Mouse (Mus musculus) forebrain, embryonic 12.5 days (tissue): ENCODE measurements at regions not wholly inside any gene's neighbourhood (a gene's known extent, or its start where the extent isn't known, plus 50 kb on each side); places are given as distances from the start of the nearest gene placed in this dataset.

Experiments used
- ATAC-seq: fragments of 200-750 bp; cut with Nextera tagmentation; 2 replicates; pipeline ENCODE4 v1.8.0; 2017; ENCODE audit warnings: moderate TSS enrichment; ENCODE audit not compliant: low FRiP score
- H3K27ac ChIP-seq: fragments of 300-500 bp; sonication (generic); 2 replicates; pipeline ENCODE4 v1.5.1; 2016; ENCODE audit warnings: mild to moderate bottlenecking
- H3K27me3 ChIP-seq: fragments of 300-500 bp; sonication (generic); 2 replicates; pipeline ENCODE4 v1.6.1; 2016; ENCODE audit warnings: mild to moderate bottlenecking
- H3K36me3 ChIP-seq: fragments of 300-500 bp; sonication (generic); replicated peaks from 2 replicates; pipeline ENCODE4 v1.6.1; 2016; ENCODE audit warnings: mild to moderate bottlenecking
- H3K4me1 ChIP-seq: fragments of 300-500 bp; sonication (generic); 2 replicates; pipeline ENCODE4 v1.6.1; 2016
- H3K4me2 ChIP-seq: fragments of 300-500 bp; sonication (generic); 2 replicates; pipeline ENCODE4 v1.6.1; 2016; ENCODE audit warnings: mild to moderate bottlenecking, moderate library complexity
- H3K4me3 ChIP-seq: fragments of 300-500 bp; sonication (generic); replicated peaks from 2 replicates; pipeline ENCODE4 v1.5.1; 2016; ENCODE audit warnings: mild to moderate bottlenecking
- H3K9ac ChIP-seq: fragments of 300-500 bp; sonication (generic); 2 replicates; pipeline ENCODE4 v1.6.1; 2016; ENCODE audit warnings: mild to moderate bottlenecking
- H3K9me3 ChIP-seq: fragments of 300-500 bp; sonication (generic); 2 replicates; pipeline ENCODE4 v1.6.1; 2016
- WGBS: fragments of 180-500 bp; shearing (Covaris S2); methylation state at CpG from one replicate; pipeline ENCODE4 v1.1.7; 2016; 5-methylcytosine and 5-hydroxymethylcytosine counted together

DNA sequence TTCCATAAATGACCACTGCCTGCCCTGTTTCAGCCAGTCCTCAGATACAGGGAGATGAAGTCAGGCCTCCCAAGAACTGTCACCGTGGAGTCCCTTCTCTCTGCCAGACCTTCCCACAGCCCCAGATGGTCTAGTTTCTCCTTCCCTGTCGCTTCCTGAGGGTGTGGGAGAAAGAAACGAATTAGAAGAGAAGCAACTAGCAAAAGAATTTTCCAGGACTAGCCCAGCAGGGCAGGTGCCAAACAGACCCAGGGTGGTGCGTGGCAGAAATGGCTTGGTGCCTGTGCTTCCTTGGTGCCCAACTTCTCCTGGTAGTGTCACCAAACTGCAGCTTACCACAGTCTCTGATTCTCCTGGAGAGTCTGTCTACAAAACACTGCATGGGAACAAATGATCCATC lies 156.3 kb upstream of the Dyrk2 start:
- Histone ChIP-seq H3K36me3 (no peaks in the 10 kb centered on the region), H3K4me2 (no peak overlapping the region), H3K9me3 (no peaks in the 10 kb centered on the region), H3K27me3 (0 out of 2 replicates have a peak, but pooled peaks cover 2% of the 10 kb centered on the region), H3K27ac (no peak overlapping the region), H3K4me3 (no peak overlapping the region), H3K9ac (no peak overlapping the region), H3K4me1 (no peaks in the 10 kb centered on the region)
- WGBS: 84% methylated on average over 4 of the region's 4 CpGs
- ATAC-seq: no peak

DNA sequence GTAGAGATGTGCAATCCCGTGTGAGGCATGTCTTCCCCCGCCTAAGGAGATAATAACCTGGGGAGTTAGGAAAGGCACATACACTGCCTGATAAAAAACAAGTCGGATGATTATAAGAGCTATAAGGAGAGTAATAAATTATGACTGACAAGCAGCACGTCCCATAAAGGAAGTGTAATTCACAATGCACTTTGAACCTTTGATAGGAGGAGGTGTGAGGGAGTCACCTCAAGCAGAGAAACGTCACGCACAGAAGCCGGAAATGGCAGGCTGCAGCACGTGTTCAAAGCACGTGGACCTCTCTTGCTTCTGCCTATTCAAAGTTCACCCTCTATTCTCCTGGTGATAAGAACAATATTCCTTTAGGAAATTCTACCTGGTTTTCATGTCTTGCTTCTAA lies 154.4 kb upstream of the Dyrk2 start:
- no peak for ATAC-seq
- WGBS: 82% methylated on average over 9 of the region's 9 CpGs
- no peak overlapping the region for H3K4me2 ChIP-seq

DNA sequence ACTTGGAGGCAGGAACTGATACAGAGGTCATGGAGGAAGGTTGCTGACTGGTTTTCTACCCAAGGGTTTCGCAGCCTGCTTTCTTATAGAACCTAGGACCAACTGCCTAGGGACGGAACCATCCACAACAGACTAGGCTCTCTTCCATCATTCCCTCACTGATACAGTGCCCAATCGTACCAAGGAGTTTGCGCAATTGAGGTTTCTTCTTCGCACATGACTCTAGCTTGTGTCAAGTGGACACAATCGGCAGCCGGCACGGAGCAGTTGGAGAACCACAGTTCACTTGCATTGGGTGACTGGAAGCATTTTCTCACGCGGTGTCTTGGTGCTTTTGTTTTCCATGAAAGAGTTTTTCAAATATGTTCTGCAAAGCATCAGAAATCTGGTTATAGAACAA lies 149.1 kb upstream of the Dyrk2 start:
- H3K27me3 ChIP-seq: no peaks in the 10 kb centered on the region
- H3K27ac ChIP-seq: no peak overlapping the region
- no peaks in the 10 kb centered on the region for H3K36me3 ChIP-seq
- no peak overlapping the region for H3K4me2 ChIP-seq
- H3K9ac ChIP-seq: no peak overlapping the region
- H3K9me3 ChIP-seq: no peaks in the 10 kb centered on the region
- H3K4me3 ChIP-seq: no peak overlapping the region
- 93% methylated on average over 10 of the region's 10 CpGs for WGBS
- no peaks in the 10 kb centered on the region for H3K4me1 ChIP-seq
- no peak for ATAC-seq

More for the DNA sequence above, 154.4 kb upstream of the Dyrk2 start:
- Histone ChIP-seq H3K9me3 (no peaks in the 10 kb centered on the region), H3K4me3 (no peak overlapping the region), H3K27ac (no peak overlapping the region), H3K36me3 (no peaks in the 10 kb centered on the region), H3K4me1 (no peaks in the 10 kb centered on the region), H3K9ac (no peak overlapping the region), H3K27me3 (0 out of 2 replicates have a peak, but pooled peaks cover 2% of the 10 kb centered on the region)

DNA sequence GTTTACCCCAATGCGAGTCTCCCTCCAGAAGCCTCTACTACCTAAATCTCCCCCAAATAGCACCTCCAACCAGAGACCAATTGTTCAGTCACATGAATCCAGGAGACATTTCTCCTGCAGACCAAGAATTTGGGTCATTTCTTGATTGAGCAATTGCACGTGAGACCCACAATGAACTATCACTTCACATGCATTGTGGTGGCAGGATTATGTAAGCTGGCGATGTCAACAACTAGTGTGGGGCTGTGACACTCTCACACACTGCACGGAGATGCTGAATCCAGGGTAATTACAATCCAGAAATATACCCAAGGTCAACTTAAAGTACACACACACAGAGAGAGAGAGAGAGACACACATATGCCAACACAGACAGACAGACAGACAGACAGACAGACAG lies 148.5 kb upstream of the Dyrk2 start:
- no peak overlapping the region for H3K4me2 ChIP-seq
- H3K27me3 ChIP-seq: no peaks in the 10 kb centered on the region
- 89% methylated on average over 4 of the region's 4 CpGs for WGBS
- no peaks in the 10 kb centered on the region for H3K9me3 ChIP-seq
- ATAC-seq: no peak
- H3K36me3 ChIP-seq: no peaks in the 10 kb centered on the region
- no peak overlapping the region for H3K4me3 ChIP-seq
- H3K27ac ChIP-seq: no peak overlapping the region
- H3K4me1 ChIP-seq: no peaks in the 10 kb centered on the region
- H3K9ac ChIP-seq: no peak overlapping the region

DNA sequence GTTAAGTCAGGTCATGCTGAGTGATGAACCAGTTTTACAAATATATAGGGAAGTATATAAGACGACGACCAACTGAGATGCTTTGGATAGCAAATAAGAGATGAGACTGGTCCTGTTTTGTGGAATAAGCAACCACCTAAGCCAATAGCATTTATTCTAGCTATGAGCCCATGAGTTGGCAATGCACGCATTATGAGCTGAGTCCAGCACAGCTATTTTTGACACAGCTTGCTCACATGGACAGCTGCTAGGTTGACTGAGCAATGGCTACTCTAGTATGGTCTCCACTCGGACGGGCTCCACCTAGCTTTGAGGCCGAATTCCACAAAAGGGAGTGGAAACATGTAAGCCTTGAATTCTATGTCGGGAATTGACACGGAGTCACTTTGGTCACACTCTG lies 146.1 kb upstream of the Dyrk2 start:
- Histone ChIP-seq H3K4me1 (no peaks in the 10 kb centered on the region), H3K4me2 (no peak overlapping the region), H3K9me3 (no peaks in the 10 kb centered on the region), H3K36me3 (no peaks in the 10 kb centered on the region), H3K27ac (no peak overlapping the region), H3K4me3 (no peak overlapping the region), H3K9ac (no peak overlapping the region), H3K27me3 (no peaks in the 10 kb centered on the region)
- 95% methylated on average over 8 of the region's 8 CpGs for WGBS
- ATAC-seq: no peak

DNA sequence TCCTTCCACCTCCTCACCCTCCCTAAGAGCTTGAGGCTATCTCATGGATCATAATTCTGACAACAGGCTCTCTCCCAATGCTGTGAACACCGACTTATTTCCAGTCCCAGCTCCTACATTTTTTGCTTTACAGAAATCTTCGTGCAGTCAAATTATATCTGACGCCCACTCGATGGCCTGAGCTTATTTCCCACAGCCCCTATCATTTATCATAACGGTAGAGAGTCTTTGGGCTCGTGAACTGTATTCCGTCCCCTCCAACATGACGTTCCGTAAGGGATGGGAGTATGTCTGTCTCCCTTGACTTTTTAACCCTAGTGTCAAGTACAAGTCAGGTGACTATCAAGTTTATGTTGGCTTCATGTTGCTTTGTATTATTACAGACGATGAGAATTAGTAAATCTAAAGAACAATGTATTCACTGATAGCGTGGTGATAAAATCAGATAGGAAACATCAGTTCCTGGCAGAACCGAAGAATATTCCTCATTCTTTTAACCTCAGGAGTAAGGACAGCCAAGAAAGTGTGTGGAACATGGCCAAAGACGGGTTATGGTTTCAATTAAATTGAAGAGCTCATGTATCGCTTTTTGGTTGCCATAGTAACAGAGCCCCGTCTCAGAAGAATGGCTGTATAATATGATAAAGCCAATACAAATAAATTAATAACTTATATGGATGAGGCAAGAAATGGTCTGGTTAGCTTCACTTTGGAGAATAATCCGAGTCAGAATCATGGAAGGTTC lies 145.5 kb upstream of the Dyrk2 start:
- 86% methylated on average over 16 of the region's 16 CpGs for WGBS
- Histone ChIP-seq H3K4me1 (no peaks in the 10 kb centered on the region), H3K36me3 (no peaks in the 10 kb centered on the region), H3K9ac (no peak overlapping the region), H3K27me3 (no peaks in the 10 kb centered on the region), H3K27ac (no peak overlapping the region), H3K9me3 (no peaks in the 10 kb centered on the region), H3K4me3 (no peak overlapping the region), H3K4me2 (no peak overlapping the region)
- ATAC-seq: no peak

DNA sequence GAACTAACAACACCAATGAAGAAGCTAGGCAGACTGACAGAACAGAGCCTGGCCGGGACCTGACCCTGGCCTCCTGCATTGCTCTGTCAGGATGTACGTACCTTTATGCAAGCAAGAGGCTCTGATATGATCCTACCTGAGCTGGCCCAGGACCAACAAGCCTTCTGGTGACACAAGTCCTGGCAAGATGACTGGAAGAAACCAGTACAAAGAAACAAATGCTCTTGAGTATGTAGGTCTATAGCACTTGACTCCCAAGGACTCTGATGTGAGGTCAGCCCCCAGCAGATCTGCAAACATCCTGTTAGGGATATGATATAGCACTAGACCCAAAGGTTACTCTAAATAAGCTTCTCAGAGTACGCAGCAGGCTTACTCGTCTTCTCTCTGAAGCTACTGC lies 144.7 kb upstream of the Dyrk2 start:
- Histone ChIP-seq H3K4me2 (no peak overlapping the region), H3K9ac (no peak overlapping the region), H3K9me3 (no peaks in the 10 kb centered on the region), H3K27ac (no peak overlapping the region), H3K36me3 (no peaks in the 10 kb centered on the region), H3K4me3 (no peak overlapping the region), H3K27me3 (no peaks in the 10 kb centered on the region), H3K4me1 (no peaks in the 10 kb centered on the region)
- ATAC-seq: no peak
- 91% methylated on average over 4 of the region's 4 CpGs for WGBS

DNA sequence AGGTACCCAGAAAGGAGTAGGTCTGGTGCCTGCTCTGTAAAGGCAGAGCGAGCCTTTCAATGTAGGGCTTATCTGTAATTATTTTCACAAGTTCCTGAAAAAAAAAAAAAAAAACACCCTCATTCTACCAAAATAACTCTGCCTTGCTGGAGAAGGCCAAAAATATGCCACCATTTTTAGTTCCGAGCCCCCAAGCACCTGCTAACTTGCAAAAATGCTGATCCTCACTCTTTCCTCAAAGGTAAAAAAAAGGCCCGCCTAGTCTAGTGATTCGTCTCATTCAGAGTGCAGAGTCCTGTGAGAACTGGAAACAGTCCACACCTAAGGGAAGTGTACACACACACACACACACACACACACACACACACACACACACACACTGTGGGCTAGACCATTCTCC lies 143.7 kb upstream of the Dyrk2 start:
- WGBS: 93% methylated on average over 4 of the region's 4 CpGs
- no peaks in the 10 kb centered on the region for H3K36me3 ChIP-seq
- no peaks in the 10 kb centered on the region for H3K27me3 ChIP-seq
- ATAC-seq: no peak
- no peak overlapping the region for H3K9ac ChIP-seq
- H3K9me3 ChIP-seq: no peaks in the 10 kb centered on the region
- H3K4me2 ChIP-seq: no peak overlapping the region
- no peak overlapping the region for H3K4me3 ChIP-seq
- H3K4me1 ChIP-seq: no peaks in the 10 kb centered on the region
- H3K27ac ChIP-seq: no peak overlapping the region

DNA sequence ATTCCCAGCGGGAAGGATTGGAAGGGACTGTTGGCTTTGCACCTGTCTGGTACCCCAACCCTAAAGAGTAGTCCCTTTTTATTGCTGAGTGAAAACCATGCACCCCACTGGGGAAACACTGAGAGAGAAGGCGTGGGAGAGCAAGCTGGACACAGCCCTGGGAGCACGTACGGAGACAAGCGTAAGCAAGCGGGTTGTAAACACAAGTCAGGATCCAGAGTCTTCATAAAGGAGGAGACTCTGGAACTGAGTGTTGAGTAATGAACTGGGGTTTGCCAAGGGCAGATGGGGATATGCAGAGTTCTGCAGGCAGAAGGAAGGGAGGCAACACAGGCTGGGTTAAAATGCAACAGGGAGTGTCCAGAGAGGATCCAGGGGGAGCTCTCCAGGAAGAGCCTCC lies 141.5 kb upstream of the Dyrk2 start:
- H3K4me3 ChIP-seq: no peak overlapping the region
- 87% methylated on average over 6 of the region's 6 CpGs for WGBS
- no peak overlapping the region for H3K9ac ChIP-seq
- no peak overlapping the region for H3K27ac ChIP-seq
- H3K4me1 ChIP-seq: no peaks in the 10 kb centered on the region
- no peak overlapping the region for H3K4me2 ChIP-seq
- no peak for ATAC-seq
- no peaks in the 10 kb centered on the region for H3K9me3 ChIP-seq
- no peaks in the 10 kb centered on the region for H3K36me3 ChIP-seq
- no peaks in the 10 kb centered on the region for H3K27me3 ChIP-seq

DNA sequence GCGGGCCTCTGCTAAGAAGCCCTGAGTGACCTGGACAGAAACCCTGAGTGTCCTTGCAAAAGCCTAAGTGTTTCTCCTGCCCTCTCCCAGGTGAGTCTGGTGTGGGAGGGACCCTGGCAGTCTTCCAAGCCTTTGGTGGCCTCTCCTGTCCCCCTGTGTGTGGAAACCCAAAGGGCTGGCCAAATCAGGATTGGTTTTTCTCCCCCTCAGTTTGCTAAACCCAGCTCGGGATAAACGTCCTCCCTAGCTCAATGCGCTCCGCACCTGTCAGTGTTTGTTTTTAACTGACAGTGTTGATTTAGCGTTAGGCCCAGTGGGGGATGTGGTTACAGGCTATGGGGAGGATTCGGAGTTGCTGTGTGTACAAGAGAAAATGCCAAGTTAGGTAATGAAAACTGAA lies 140.9 kb upstream of the Dyrk2 start:
- Histone ChIP-seq H3K36me3 (no peaks in the 10 kb centered on the region), H3K27me3 (no peaks in the 10 kb centered on the region), H3K27ac (no peak overlapping the region), H3K4me1 (no peaks in the 10 kb centered on the region), H3K9me3 (no peaks in the 10 kb centered on the region), H3K9ac (no peak overlapping the region), H3K4me2 (no peak overlapping the region), H3K4me3 (no peak overlapping the region)
- 52% methylated on average over 7 of the region's 7 CpGs for whole genome bisulfite sequencing
- ATAC-seq: no peak

DNA sequence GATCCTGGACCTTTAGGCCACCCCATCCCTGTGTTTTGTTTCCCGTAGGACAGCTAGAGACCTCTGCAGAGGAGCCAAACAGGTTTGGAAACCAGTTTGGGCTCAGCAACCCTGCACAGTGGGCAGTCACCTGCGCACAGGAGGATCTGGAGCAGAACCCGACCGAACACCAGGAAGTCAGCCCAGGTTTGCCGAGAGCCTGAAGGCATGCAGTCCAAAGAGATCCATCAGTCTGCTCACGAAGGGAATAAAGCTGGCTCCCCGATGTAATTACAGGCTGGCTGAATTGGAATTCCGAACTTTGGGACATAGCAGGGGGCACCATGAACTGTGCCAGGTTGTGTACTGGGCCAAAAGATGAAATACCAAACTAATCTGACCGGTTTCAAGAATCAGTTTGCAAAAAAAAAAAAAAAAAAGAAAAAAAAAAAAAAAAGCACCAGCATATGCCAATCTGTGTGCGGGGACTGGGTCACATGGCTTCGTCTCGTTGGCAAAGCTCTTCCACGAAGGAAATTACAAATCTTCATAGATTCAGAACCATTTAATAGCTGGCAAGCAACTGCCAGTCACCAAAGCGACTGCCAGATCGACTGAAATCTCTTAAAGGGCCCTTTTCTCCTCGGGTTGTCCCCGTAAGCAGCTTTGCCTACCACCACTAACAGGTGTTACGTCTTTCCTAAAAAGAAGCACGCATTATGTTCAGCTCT lies 137.0 kb upstream of the Dyrk2 start:
- WGBS: 90% methylated on average over 19 of the region's 19 CpGs
- ATAC-seq: no peak
- H3K4me1 ChIP-seq: no peaks in the 10 kb centered on the region
- no peak overlapping the region for H3K4me3 ChIP-seq
- H3K27me3 ChIP-seq: no peaks in the 10 kb centered on the region
- H3K27ac ChIP-seq: no peak overlapping the region
- no peaks in the 10 kb centered on the region for H3K9me3 ChIP-seq
- no peaks in the 10 kb centered on the region for H3K36me3 ChIP-seq
- H3K9ac ChIP-seq: no peak overlapping the region
- no peak overlapping the region for H3K4me2 ChIP-seq

DNA sequence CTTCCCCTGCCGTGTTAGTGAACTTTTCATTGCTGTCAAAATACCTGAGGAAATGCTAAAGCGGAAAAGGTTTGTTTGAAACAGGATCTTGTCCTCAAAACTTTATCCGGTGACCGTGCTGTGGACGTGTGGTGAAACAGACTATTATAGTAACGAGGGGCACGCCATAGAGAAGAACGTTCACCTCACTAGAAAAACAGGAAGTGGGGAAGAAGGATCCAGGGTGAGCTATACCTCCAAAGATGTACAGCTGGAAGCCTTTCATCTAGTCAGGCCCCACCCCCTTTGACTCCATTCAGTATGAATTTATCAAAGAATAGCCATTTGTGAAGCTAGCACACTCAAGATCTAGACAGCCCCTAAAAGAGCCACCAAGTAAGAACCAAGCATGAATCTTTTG lies 135.5 kb upstream of the Dyrk2 start:
- no peak overlapping the region for H3K9ac ChIP-seq
- H3K9me3 ChIP-seq: no peaks in the 10 kb centered on the region
- no peaks in the 10 kb centered on the region for H3K36me3 ChIP-seq
- 91% methylated on average over 8 of the region's 8 CpGs for WGBS
- no peaks in the 10 kb centered on the region for H3K27me3 ChIP-seq
- no peak overlapping the region for H3K4me2 ChIP-seq
- no peak for ATAC-seq
- H3K27ac ChIP-seq: no peak overlapping the region
- H3K4me3 ChIP-seq: no peak overlapping the region
- no peaks in the 10 kb centered on the region for H3K4me1 ChIP-seq

DNA sequence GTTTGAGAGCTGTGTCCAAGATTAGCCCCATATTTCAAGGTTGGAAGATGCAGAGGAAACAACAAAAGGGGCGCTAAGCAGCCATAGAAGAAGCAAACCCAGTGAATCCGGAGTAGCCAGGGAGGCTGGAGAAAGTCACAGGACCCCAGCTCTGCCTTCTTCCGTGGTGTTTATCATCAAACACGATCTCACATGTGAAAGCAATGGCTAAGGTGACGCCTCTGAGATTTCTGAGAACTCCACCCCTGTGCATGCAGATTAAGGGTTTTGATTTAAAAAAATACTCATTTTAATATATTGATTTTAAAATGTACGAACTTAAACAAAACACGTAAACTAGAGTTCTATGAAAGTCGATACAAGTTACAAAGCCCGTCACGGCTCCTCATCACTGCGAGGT lies 134.4 kb upstream of the Dyrk2 start:
- H3K27ac ChIP-seq: no peak overlapping the region
- no peaks in the 10 kb centered on the region for H3K9me3 ChIP-seq
- no peaks in the 10 kb centered on the region for H3K4me1 ChIP-seq
- WGBS: 89% methylated on average over 11 of the region's 11 CpGs
- H3K4me3 ChIP-seq: no peak overlapping the region
- no peak for ATAC-seq
- H3K36me3 ChIP-seq: no peaks in the 10 kb centered on the region
- no peak overlapping the region for H3K4me2 ChIP-seq
- H3K9ac ChIP-seq: no peak overlapping the region
- no peaks in the 10 kb centered on the region for H3K27me3 ChIP-seq
